Mouse (Mus musculus) spleen, adult 2 months (tissue): ENCODE measurements around the gene Pfkfb3. TPM values are rescaled to one million over a fixed set of nuclear protein-coding genes. Genes with fewer than 3 reads are reported as not detected.

Experiments
- DNase-seq, 2 experiments: peaks; one replicate each; pipeline versions ENCODE4 v3.0.0 to v3.0.0-alpha.2; 2012 to 2021; ENCODE audit warnings: low spot score in 2 of 2, low read depth in 1 of 2
- H3K27ac ChIP-seq: fragments of 200-500 bp; 2 replicates; pipeline ENCODE4 v1.5.1; 2012; ENCODE audit warnings: low read length, inconsistent platforms; ENCODE audit not compliant: insufficient read depth
- H3K27me3 ChIP-seq: fragments of 200-500 bp; 2 replicates; pipeline ENCODE4 v1.6.1; 2012; ENCODE audit warnings: mild to moderate bottlenecking, moderate library complexity, low read length, inconsistent platforms; ENCODE audit not compliant: control insufficient read depth, insufficient read depth
- H3K36me3 ChIP-seq: fragments of 200-500 bp; 2 replicates; pipeline ENCODE4 v1.6.1; 2012; ENCODE audit warnings: mild to moderate bottlenecking, low read length, inconsistent platforms; ENCODE audit not compliant: control insufficient read depth, insufficient read depth
- H3K4me1 ChIP-seq: fragments of 200-500 bp; 2 replicates; pipeline ENCODE4 v1.6.1; 2011; ENCODE audit warnings: inconsistent platforms; ENCODE audit not compliant: control insufficient read depth, insufficient read depth, insufficient read length
- H3K4me3 ChIP-seq: fragments of 200-500 bp; 2 replicates; pipeline ENCODE4 v1.5.1; 2011; ENCODE audit warnings: mild to moderate bottlenecking, inconsistent platforms; ENCODE audit not compliant: insufficient read depth, insufficient read length; ENCODE audit errors: extremely low read depth
- CTCF ChIP-seq: fragments of 200-500 bp; IDR thresholded peaks from 2 replicates; pipeline ENCODE4 v1.5.1; 2011; ENCODE audit warnings: mild to moderate bottlenecking, inconsistent platforms; ENCODE audit not compliant: insufficient read depth, insufficient read length, insufficient replicate concordance; ENCODE audit errors: extremely low read depth
- POLR2A ChIP-seq: fragments of 200-500 bp; IDR thresholded peaks from 2 replicates; pipeline ENCODE4 v1.6.1; 2011; ENCODE audit warnings: low read depth, low read length, inconsistent platforms
- WGBS: fragments of 180-500 bp; shearing (Covaris S2); methylation state at CpG from one replicate; pipeline ENCODE4 v1.1.7; 2018; 5-methylcytosine and 5-hydroxymethylcytosine counted together
- polyA plus RNA-seq: library from polyadenylated mRNA; depleted of rRNA; stranded (reverse); fragments of >200 nt; gene quantifications from 2 replicates; pipeline ENCODE4 v1.2.3, GENCODE M21; 2012

Pfkfb3 gene
- polyA plus RNA-seq, 1 experiment: 22.0 TPM

DNA sequence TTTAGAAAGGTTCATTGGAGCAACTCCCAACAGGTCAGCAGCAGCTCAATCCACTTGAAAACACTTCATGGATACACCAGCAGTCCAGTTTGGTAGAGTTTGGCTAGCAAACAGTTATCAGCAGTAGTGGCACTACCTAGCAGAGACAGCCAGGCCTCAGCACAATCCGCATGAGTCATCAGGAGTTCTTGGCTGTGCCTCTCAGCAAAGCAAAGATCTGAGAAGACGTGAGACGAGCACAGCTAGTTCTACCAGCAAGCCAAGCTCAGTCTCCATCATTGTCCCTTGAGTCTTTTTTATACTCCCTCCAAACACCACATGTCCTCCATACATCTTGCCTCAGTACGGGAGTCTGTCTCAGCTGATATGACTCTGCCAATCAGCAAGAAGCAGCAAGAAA is 25.5 kb upstream of the Pfkfb3 start:
- no peak for DNase-seq
- TF ChIP-seq CTCF: no peak
- TF ChIP-seq POLR2A: no peak
- no peaks in the 10 kb centered on the region for H3K4me1 ChIP-seq
- H3K36me3 ChIP-seq: peaks cover 4% of the 10 kb centered on the region; the same call in 1 of the 2 replicates
- no peak overlapping the region for H3K4me3 ChIP-seq
- H3K27ac ChIP-seq: no peak overlapping the region
- 94% methylated on average over 4 of the region's 4 CpGs for WGBS
- H3K27me3 ChIP-seq: no peaks in the 10 kb centered on the region

DNA sequence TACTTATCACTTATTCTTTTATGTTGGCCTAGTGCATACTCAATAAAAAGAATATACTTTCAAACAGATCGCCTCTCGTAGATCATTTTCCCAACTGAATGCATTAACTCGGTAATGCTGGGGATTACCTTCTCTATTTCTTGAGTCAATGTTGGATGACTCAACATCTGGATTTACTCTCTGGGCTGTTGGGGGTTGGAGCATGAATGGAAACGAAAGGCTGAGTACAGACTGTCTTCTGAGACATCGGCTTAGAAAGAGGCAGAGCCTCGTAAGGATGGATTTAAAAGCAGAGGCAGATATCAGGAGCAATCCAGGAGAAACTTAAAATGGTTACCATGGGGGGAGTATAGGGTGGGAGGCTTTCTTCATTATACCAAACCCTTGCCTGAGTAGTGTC is 24.3 kb upstream of the Pfkfb3 start:
- no peak for DNase-seq
- WGBS: 91% methylated on average over 6 of the region's 6 CpGs
- Histone ChIP-seq H3K36me3 (no peaks in the 10 kb centered on the region), H3K27ac (no peak overlapping the region), H3K4me3 (no peak overlapping the region), H3K4me1 (no peaks in the 10 kb centered on the region), H3K27me3 (no peaks in the 10 kb centered on the region)
- TF ChIP-seq CTCF (no peak), POLR2A (no peak)

DNA sequence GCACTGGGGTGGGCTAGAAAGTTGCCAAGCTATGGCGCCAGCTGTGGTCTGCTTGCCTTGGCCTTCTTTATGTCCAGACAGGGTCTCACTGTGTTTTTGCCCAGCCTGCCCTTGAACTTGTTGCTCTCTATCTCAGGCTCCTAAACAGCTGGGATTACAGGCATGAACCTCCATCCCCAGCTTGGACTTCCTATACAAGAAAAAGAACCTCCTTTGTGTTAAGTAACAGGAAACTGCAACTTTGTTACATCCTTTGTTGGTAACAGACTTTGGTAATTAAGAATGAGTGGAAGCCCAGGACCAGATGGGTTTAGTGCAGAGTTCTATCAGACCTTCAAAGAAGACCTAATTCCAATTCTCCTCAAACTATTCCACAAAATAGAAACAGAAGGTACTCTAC is 19.8 kb upstream of the Pfkfb3 start:
- TF ChIP-seq CTCF (no peak), POLR2A (no peak)
- H3K27me3 ChIP-seq: no peaks in the 10 kb centered on the region
- 96% methylated on average over 1 of the region's 1 CpGs for WGBS
- H3K27ac ChIP-seq: no peak overlapping the region
- no peaks in the 10 kb centered on the region for H3K4me1 ChIP-seq
- DNase-seq: no peak
- no peaks in the 10 kb centered on the region for H3K36me3 ChIP-seq
- H3K4me3 ChIP-seq: no peak overlapping the region

DNA sequence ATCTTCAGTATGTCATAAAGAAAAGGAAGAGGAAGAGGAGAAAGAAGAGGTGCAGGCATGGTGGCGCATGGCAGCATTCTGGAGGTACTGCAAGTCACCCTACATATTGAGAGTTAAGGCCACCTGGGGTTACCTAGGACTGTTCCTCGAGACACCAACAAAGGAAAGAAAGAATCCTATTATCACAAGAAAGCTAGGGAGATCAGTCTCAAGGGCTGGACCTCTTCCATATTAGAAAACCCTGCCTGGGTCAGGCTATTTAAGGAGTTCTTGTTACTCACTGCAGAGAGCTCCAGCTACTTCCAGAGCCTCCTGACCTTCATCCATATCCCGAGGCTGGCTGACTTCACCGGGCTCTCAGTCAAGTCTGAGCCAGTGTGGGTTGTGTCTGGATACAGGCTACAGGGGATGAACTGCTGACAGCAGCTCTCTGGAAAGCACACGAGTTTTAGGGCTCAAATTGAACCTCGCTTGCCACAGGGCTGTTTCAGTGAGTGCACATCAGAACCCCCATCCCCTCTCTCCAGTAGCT is 17.2 kb upstream of the Pfkfb3 start:
- Histone ChIP-seq H3K27me3 (no peaks in the 10 kb centered on the region), H3K4me1 (no peaks in the 10 kb centered on the region), H3K4me3 (no peak overlapping the region), H3K27ac (no peak overlapping the region), H3K36me3 (no peaks in the 10 kb centered on the region)
- DNase-seq: no peak
- TF ChIP-seq CTCF (no peak), POLR2A (no peak)
- 73% methylated on average over 6 of the region's 6 CpGs for WGBS

GRCm38 (mm10) chr2:11568471-11568870 is 14.6 kb upstream of the Pfkfb3 start:
- H3K27me3 ChIP-seq: no peaks in the 10 kb centered on the region
- WGBS: 91% methylated on average over 7 of the region's 7 CpGs
- no peak for DNase-seq

DNA sequence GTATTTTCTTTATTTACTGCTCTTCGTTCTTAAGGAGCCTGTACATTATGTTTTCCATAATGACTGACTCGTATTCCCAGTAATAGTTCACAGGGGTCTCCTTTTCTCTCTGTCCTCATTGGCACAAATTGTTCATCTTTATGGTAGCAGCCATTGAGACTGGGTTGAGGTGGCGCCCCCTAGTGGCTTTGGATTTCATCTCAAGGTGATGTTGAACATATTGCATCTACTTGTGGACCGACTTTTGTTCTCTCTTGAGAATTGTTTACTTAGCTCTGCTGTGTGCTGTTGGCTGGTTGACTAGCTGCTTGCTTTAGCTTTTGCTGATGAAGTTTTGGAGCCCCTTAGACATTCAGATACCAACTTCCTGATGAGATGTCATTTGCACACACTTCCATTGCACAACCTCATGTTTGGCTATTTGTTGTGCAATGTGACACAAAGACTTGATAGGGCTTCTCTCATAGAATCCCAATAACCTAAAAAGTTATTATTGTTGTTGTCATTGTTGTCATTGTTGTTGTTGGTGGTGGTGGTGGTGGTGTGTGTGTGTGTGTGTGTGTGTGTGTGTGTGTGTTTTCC is 14.0 kb upstream of the Pfkfb3 start:
- H3K27ac ChIP-seq: no peak overlapping the region
- peak in 1 of 2 experiments; percentile 72 for DNase-seq
- H3K36me3 ChIP-seq: no peaks in the 10 kb centered on the region
- no peak overlapping the region for H3K4me3 ChIP-seq
- no peaks in the 10 kb centered on the region for H3K4me1 ChIP-seq
- H3K27me3 ChIP-seq: no peaks in the 10 kb centered on the region
- WGBS: 52% methylated on average over 4 of the region's 4 CpGs
- TF ChIP-seq CTCF (peak; percentile 59; the same call in 1 of the 2 replicates), POLR2A (no peak)

More at GRCm38 (mm10) chr2:11568471-11568870, 14.6 kb upstream of the Pfkfb3 start:
- Histone ChIP-seq H3K36me3 (no peaks in the 10 kb centered on the region), H3K4me3 (no peak overlapping the region), H3K4me1 (no peaks in the 10 kb centered on the region), H3K27ac (no peak overlapping the region)
- TF ChIP-seq CTCF (no peak), POLR2A (no peak)

- no peaks in the 10 kb centered on the region for H3K36me3 ChIP-seq
- no peaks in the 10 kb centered on the region for H3K27me3 ChIP-seq
- H3K4me1 ChIP-seq: no peaks in the 10 kb centered on the region
- no peak overlapping the region for H3K4me3 ChIP-seq
- DNase-seq: no peak
- no peak for TF ChIP-seq CTCF
- no peak for TF ChIP-seq POLR2A
- 86% methylated on average over 3 of the region's 3 CpGs for WGBS
- H3K27ac ChIP-seq: no peak overlapping the region
These were observed 13.0 kb upstream of the Pfkfb3 start for GRCm38 (mm10) chr2:11566898-11567297.
